Mouse (Mus musculus): ENCODE results near the gene Sbk2. TPM values are rescaled to one million over a fixed set of nuclear protein-coding genes. Genes with fewer than 3 reads are reported as not detected.

The Sbk2 gene
- polyA plus RNA-seq, 1 experiment from 2014 or later = not detected

DNA sequence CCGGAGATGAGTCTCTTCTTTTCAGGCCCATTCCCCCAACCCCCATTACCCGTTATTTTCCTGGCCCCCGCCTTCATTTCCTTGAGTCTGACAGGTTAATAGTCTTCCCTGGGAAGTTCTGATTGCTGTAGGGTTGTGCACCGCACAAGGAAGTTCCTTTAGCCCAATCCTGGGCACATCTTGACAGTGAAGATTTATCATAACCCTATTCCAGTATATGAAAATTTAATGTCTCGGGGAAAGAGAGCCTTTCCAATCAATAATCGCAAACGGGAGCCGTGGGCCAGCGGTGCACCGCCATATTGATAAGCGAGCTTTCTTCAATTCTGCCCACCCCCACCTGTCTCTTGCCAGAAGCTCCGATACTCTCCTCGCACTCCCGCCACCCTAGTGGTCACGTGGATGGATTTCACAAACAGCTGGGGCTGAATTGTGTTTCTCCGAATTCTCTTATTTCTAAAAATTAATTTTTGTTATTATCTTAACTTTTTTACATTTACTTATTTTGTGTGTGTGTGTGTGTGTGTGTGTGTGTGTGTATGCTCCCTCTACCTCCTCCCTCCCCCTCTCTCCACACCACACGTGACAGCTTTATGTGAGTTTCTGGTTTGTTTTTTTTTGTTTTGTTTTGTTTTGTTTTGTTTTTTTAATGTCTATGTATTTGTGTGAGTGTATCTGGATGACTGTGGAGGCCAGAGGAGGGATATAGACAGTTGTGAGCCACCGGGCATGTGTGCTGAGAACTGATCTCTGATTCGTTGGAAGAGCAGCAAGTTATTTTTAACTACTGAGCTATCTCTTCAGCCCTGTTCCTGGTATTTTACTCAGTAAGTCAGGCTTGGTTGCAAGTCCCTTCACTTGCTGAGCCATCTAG is 64.3 kb downstream of the Sbk2 start:
- H3K9ac ChIP-seq = peak overlapping the region; percentile 36; the same call in 1 of the 2 replicates
- H3K4me2 ChIP-seq = peak overlapping the region; percentile 42
- ATAC-seq (ENCODE audit: low FRiP score) = peak; percentile 44; the same call in 1 of the 2 replicates
- WGBS = 9% methylated on average over 19 of the region's 19 CpGs
- peaks cover 5% of the 10 kb centered on the region for H3K9me3 ChIP-seq
- H3K36me3 ChIP-seq (replicated peaks) = no peaks in the 10 kb centered on the region
- H3K4me1 ChIP-seq = peaks cover 12% of the 10 kb centered on the region
- H3K27ac ChIP-seq = no peak overlapping the region
- H3K27me3 ChIP-seq = peaks cover 17% of the 10 kb centered on the region
- peak overlapping the region; percentile 23 for H3K4me3 ChIP-seq (replicated peaks)

DNA sequence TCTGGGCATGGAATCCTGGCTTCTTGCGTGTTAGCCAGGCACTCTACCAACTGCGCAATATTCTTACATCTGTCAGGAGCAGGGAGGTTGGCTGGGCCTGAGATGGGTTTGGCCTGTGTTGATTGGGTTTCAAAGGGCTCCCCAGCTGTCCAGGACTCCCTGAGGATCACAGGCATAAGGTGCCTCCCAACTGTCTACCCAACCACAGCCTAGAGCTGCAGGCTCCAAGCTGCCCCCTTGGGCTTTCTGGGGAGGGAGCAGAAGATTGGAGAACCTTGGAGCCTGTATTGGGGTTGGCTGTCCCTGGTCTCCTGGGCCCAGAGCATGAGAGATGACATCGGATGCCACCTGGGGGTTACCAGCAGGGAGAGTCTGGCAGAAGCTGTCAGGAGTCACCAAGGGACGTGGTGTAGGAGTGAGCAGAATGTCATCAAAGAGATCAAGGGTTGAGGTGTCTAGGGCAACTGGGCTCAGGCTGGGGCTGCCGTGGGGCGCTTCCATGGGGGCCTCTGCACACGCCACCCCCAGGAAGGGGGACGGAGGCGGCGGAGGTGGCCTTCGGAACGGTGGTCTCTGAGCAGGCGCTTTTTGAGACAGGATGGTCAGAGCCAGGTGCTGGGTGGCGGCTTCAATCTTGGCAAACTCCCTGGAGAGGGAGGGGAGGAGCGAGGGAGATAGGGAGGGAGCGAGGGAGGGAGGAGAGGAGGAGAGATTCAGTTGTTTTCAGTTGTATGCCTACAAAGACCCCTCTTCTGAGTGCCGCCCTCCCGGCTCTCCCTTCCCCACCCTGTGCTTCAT is 65.2 kb downstream of the Sbk2 start:
- Histone ChIP-seq H3K4me2 (peak overlapping the region; percentile 42), H3K4me3 (replicated peaks) (peak overlapping the region; percentile 23), H3K4me1 (peaks cover 12% of the 10 kb centered on the region), H3K9me3 (peaks cover 5% of the 10 kb centered on the region), H3K9ac (peak overlapping the region; percentile 36; the same call in 1 of the 2 replicates), H3K27me3 (peaks cover 17% of the 10 kb centered on the region), H3K27ac (no peak overlapping the region), H3K36me3 (replicated peaks) (no peaks in the 10 kb centered on the region)
- peak; percentile 48; the same call in 1 of the 2 replicates for ATAC-seq (ENCODE audit: low FRiP score)
- WGBS = 20% methylated on average over 17 of the region's 18 CpGs

DNA sequence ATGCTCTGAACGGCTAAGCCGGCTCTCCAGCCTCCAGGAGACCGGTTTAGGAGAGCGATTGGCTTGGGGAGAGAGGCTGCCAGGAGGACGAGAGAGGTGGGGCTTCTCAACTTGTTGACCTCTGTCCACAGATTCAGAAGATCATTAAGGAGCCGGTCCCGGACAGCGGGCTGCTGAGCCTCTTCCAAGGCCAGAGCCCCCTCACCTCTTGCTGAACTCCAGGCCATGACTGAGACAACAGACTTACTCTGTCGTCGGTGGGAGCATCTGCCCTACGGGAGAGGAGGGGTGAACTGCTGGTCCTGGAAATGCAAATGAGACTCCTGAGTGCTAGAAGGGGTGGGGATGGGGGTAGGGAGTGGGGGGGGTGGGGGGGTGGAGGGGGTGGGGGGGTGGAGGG is 69.0 kb downstream of the Sbk2 start:
- WGBS = 74% methylated on average over 11 of the region's 11 CpGs
- ATAC-seq (ENCODE audit: low FRiP score) = no peak
- H3K27me3 ChIP-seq = peaks cover 7% of the 10 kb centered on the region
- H3K9me3 ChIP-seq = no peaks in the 10 kb centered on the region
- H3K4me3 ChIP-seq (replicated peaks) = no peak overlapping the region
- H3K27ac ChIP-seq = no peak overlapping the region
- H3K9ac ChIP-seq = no peak overlapping the region
- no peak overlapping the region for H3K4me2 ChIP-seq
- peaks cover 9% of the 10 kb centered on the region for H3K4me1 ChIP-seq
- no peaks in the 10 kb centered on the region for H3K36me3 ChIP-seq (replicated peaks)

Other genes starting within 250 kb of the Sbk2 start
- gene Tmem150b, start 239.2 kb downstream of the Sbk2 start, polyA plus RNA-seq (2016; fragmentation: Nextera tagmentation; extraction: Ambion mirVana) = 0.27 and 0.35 TPM in 2 replicates
- gene Kmt5c, start 224.3 kb downstream of the Sbk2 start, polyA plus RNA-seq (2016; fragmentation: Nextera tagmentation; extraction: Ambion mirVana) = 78.9 and 94.2 TPM in 2 replicates
- gene Cox6b2, start 211.3 kb downstream of the Sbk2 start, polyA plus RNA-seq (2016; fragmentation: Nextera tagmentation; extraction: Ambion mirVana) = 31.3 and 32.5 TPM in 2 replicates
- gene Fam71e2, start 193.1 kb downstream of the Sbk2 start, polyA plus RNA-seq (2016; fragmentation: Nextera tagmentation; extraction: Ambion mirVana) = not detected in 2 replicates
- gene Il11, start 181.5 kb downstream of the Sbk2 start, polyA plus RNA-seq (2016; fragmentation: Nextera tagmentation; extraction: Ambion mirVana) = 0.24 and 0.77 TPM in 2 replicates
- not detected in 2 replicates for gene Tmem190, start 181.5 kb downstream of the Sbk2 start, polyA plus RNA-seq (2016; fragmentation: Nextera tagmentation; extraction: Ambion mirVana)
- 2.7 and 3.6 TPM in 2 replicates for gene Tmem238, start 174.8 kb downstream of the Sbk2 start, polyA plus RNA-seq (2016; fragmentation: Nextera tagmentation; extraction: Ambion mirVana)
- 306 and 310 TPM in 2 replicates for gene Rpl28, start 171.5 kb downstream of the Sbk2 start, polyA plus RNA-seq (2016; fragmentation: Nextera tagmentation; extraction: Ambion mirVana)
- 434 and 445 TPM in 2 replicates for gene Ube2s, start 151.8 kb downstream of the Sbk2 start, polyA plus RNA-seq (2016; fragmentation: Nextera tagmentation; extraction: Ambion mirVana)
- 4.0 and 4.6 TPM in 2 replicates for gene Shisa7, start 119.7 kb downstream of the Sbk2 start, polyA plus RNA-seq (2016; fragmentation: Nextera tagmentation; extraction: Ambion mirVana)
- 2.1 and 2.7 TPM in 2 replicates for gene Isoc2b, start 94.1 kb downstream of the Sbk2 start, polyA plus RNA-seq (2016; fragmentation: Nextera tagmentation; extraction: Ambion mirVana)
- 0.70 and 0.89 TPM in 2 replicates for gene Isoc2a, start 87.3 kb downstream of the Sbk2 start, polyA plus RNA-seq (2016; fragmentation: Nextera tagmentation; extraction: Ambion mirVana)
- 0.24 and 0.41 TPM in 2 replicates for gene Gm36210, start 57.9 kb downstream of the Sbk2 start, polyA plus RNA-seq (2016; fragmentation: Nextera tagmentation; extraction: Ambion mirVana)
- 4.0 and 4.6 TPM in 2 replicates for gene Zfp628, start 49.2 kb downstream of the Sbk2 start, polyA plus RNA-seq (2016; fragmentation: Nextera tagmentation; extraction: Ambion mirVana)
- 18.1 and 19.4 TPM in 2 replicates for gene Nat14, start 42.4 kb downstream of the Sbk2 start, polyA plus RNA-seq (2016; fragmentation: Nextera tagmentation; extraction: Ambion mirVana)
- 0.89 and 1.4 TPM in 2 replicates for gene Ssc5d, start 38.6 kb downstream of the Sbk2 start, polyA plus RNA-seq (2016; fragmentation: Nextera tagmentation; extraction: Ambion mirVana)
- not detected in 2 replicates for gene Sbk3, start 6.8 kb upstream of the Sbk2 start, polyA plus RNA-seq (2016; fragmentation: Nextera tagmentation; extraction: Ambion mirVana)
- gene Zfp579, start 31.8 kb upstream of the Sbk2 start, polyA plus RNA-seq (2016; fragmentation: Nextera tagmentation; extraction: Ambion mirVana) = 55.9 and 56.9 TPM in 2 replicates
- gene Zfp524, start 50.0 kb upstream of the Sbk2 start, polyA plus RNA-seq (2016; fragmentation: Nextera tagmentation; extraction: Ambion mirVana) = 9.5 and 9.6 TPM in 2 replicates
- gene Fiz1, start 50.3 kb upstream of the Sbk2 start, polyA plus RNA-seq (2016; fragmentation: Nextera tagmentation; extraction: Ambion mirVana) = 64.9 and 67.3 TPM in 2 replicates
- gene Gm44973, start 51.1 kb upstream of the Sbk2 start, polyA plus RNA-seq (2016; fragmentation: Nextera tagmentation; extraction: Ambion mirVana) = 0.69 TPM in 1 of 2 replicates, not detected in the other
- 6.7 and 7.3 TPM in 2 replicates for gene Zfp865, start 56.0 kb upstream of the Sbk2 start, polyA plus RNA-seq (2016; fragmentation: Nextera tagmentation; extraction: Ambion mirVana)
- 11.0 and 12.8 TPM in 2 replicates for gene Ccdc106, start 56.1 kb upstream of the Sbk2 start, polyA plus RNA-seq (2016; fragmentation: Nextera tagmentation; extraction: Ambion mirVana)
- not detected in 2 replicates for gene 4632433K11Rik, start 69.7 kb upstream of the Sbk2 start, polyA plus RNA-seq (2016; fragmentation: Nextera tagmentation; extraction: Ambion mirVana)
- gene Zfp784, start 74.0 kb upstream of the Sbk2 start, polyA plus RNA-seq (2016; fragmentation: Nextera tagmentation; extraction: Ambion mirVana) = 4.0 and 4.5 TPM in 2 replicates
- gene Zfp580, start 87.1 kb upstream of the Sbk2 start, polyA plus RNA-seq (2016; fragmentation: Nextera tagmentation; extraction: Ambion mirVana) = 44.9 and 46.3 TPM in 2 replicates
- 165 and 166 TPM in 2 replicates for gene U2af2, start 97.7 kb upstream of the Sbk2 start, polyA plus RNA-seq (2016; fragmentation: Nextera tagmentation; extraction: Ambion mirVana)
- 62.9 and 66.4 TPM in 2 replicates for gene Epn1, start 115.8 kb upstream of the Sbk2 start, polyA plus RNA-seq (2016; fragmentation: Nextera tagmentation; extraction: Ambion mirVana)
- not detected in 2 replicates for gene Rfpl4, start 152.5 kb upstream of the Sbk2 start, polyA plus RNA-seq (2016; fragmentation: Nextera tagmentation; extraction: Ambion mirVana)
- gene Rasl2-9, start 161.5 kb upstream of the Sbk2 start, polyA plus RNA-seq (2016; fragmentation: Nextera tagmentation; extraction: Ambion mirVana) = 0.40 and 0.51 TPM in 2 replicates
- not detected in 2 replicates for gene Vmn1r55, start 185.3 kb upstream of the Sbk2 start, polyA plus RNA-seq (2016; fragmentation: Nextera tagmentation; extraction: Ambion mirVana)
- gene Vmn1r56, start 232.3 kb upstream of the Sbk2 start, polyA plus RNA-seq (2016; fragmentation: Nextera tagmentation; extraction: Ambion mirVana) = not detected in 2 replicates

All from forebrain, embryonic 12.5 days (tissue).